28 mouse cellular contexts compared by ENCODE assay signal in genomic region chr2:123324896-123325295, GRCm38 (mm10).
DNase-seq lines count a peak whose midpoint lies in the region; ATAC-seq lines count a peak whose summit lies in the region.
"Had no signal": no experiment of that assay in that cellular context is flagged by ENCODE, and none has a peak within 500 bp of the region (broad histone marks: within the 10 kb centered on the region; RNA-seq: fewer than 3 reads in every experiment).

No protein-coding gene starts in this region.

- 0 out of 2 replicates have a peak, but pooled peaks have one; percentile 6 for ATAC-seq in hindbrain, embryonic 15.5 days (ENCODE audit: low FRiP score, low read depth)
- no peak for ATAC-seq in hindbrain, embryonic 12.5 days (ENCODE audit: low FRiP score)
- peak; percentile 53 for ATAC-seq in neural tube, embryonic 15.5 days (ENCODE audit: low FRiP score)
- ATAC-seq: CD4-positive, CD25-positive, alpha-beta regulatory T cell, adult 4 months; intestine, postnatal 0 days; midbrain, embryonic 16.5 days had no signal

- H3K36me3 ChIP-seq in hindbrain, embryonic 15.5 days: no peaks in the 10 kb centered on the region
- H3K36me3 ChIP-seq in hindbrain, embryonic 12.5 days: no peaks in the 10 kb centered on the region
- no peaks in the 10 kb centered on the region for H3K36me3 ChIP-seq in neural tube, embryonic 15.5 days
- no peaks in the 10 kb centered on the region for H3K36me3 ChIP-seq in limb, embryonic 10.5 days
- H3K36me3 ChIP-seq: embryonic facial prominence, embryonic 12.5 days; limb, embryonic 12.5 days; liver, embryonic 15.5 days had no signal

- H3K9me3 ChIP-seq in hindbrain, embryonic 15.5 days: no peaks in the 10 kb centered on the region
- no peaks in the 10 kb centered on the region for H3K9me3 ChIP-seq in hindbrain, embryonic 12.5 days (replicated peaks)
- H3K9me3 ChIP-seq in neural tube, embryonic 15.5 days (replicated peaks): no peaks in the 10 kb centered on the region
- H3K9me3 ChIP-seq in limb, embryonic 10.5 days (replicated peaks): no peaks in the 10 kb centered on the region
- H3K9me3 ChIP-seq: embryonic facial prominence, embryonic 12.5 days; heart, embryonic 12.5 days; limb, embryonic 12.5 days; liver, embryonic 15.5 days had no signal

- H3K27ac ChIP-seq in hindbrain, embryonic 15.5 days (replicated peaks): no peak overlapping the region
- H3K27ac ChIP-seq in hindbrain, embryonic 12.5 days: no peak overlapping the region
- H3K27ac ChIP-seq in neural tube, embryonic 15.5 days (replicated peaks): no peak overlapping the region; the same call in 1 of the 2 replicates
- H3K27ac ChIP-seq in limb, embryonic 10.5 days: no peak overlapping the region
- H3K27ac ChIP-seq: embryonic facial prominence, embryonic 12.5 days; heart, adult 2 months; limb, embryonic 12.5 days; liver, embryonic 15.5 days; stomach, postnatal 0 days had no signal

- H3K4me2 ChIP-seq in hindbrain, embryonic 15.5 days: no peak overlapping the region
- H3K4me2 ChIP-seq in hindbrain, embryonic 12.5 days (replicated peaks): no peak overlapping the region
- H3K4me2 ChIP-seq in neural tube, embryonic 15.5 days: no peak overlapping the region
- H3K4me2 ChIP-seq: embryonic facial prominence, embryonic 12.5 days; heart, embryonic 12.5 days; limb, embryonic 12.5 days; liver, embryonic 15.5 days; lung, embryonic 14.5 days; midbrain, embryonic 11.5 days had no signal

- no peak overlapping the region for H3K9ac ChIP-seq in hindbrain, embryonic 15.5 days
- H3K9ac ChIP-seq in hindbrain, embryonic 12.5 days: no peak overlapping the region
- no peak overlapping the region for H3K9ac ChIP-seq in neural tube, embryonic 15.5 days (replicated peaks)
- H3K9ac ChIP-seq: embryonic facial prominence, embryonic 12.5 days; heart, embryonic 12.5 days; limb, embryonic 12.5 days; liver, embryonic 15.5 days; lung, embryonic 14.5 days had no signal

- no peak overlapping the region for H3K4me3 ChIP-seq in hindbrain, embryonic 15.5 days
- H3K4me3 ChIP-seq in hindbrain, embryonic 12.5 days: no peak overlapping the region
- H3K4me3 ChIP-seq in neural tube, embryonic 15.5 days (replicated peaks): no peak overlapping the region
- no peak overlapping the region for H3K4me3 ChIP-seq in limb, embryonic 10.5 days
- H3K4me3 ChIP-seq: embryonic facial prominence, embryonic 12.5 days; heart, adult 2 months; heart, embryonic 12.5 days; limb, embryonic 12.5 days; liver, embryonic 15.5 days had no signal

- H3K27me3 ChIP-seq in hindbrain, embryonic 15.5 days: no peaks in the 10 kb centered on the region
- no peaks in the 10 kb centered on the region for H3K27me3 ChIP-seq in hindbrain, embryonic 12.5 days
- no peaks in the 10 kb centered on the region for H3K27me3 ChIP-seq in neural tube, embryonic 15.5 days (replicated peaks)
- no peaks in the 10 kb centered on the region for H3K27me3 ChIP-seq in limb, embryonic 10.5 days (ENCODE audit: low read depth, poor library complexity, severe bottlenecking)
- H3K27me3 ChIP-seq: embryonic facial prominence, embryonic 12.5 days; heart, embryonic 12.5 days; limb, embryonic 12.5 days; liver, embryonic 15.5 days had no signal

- peak; percentile 2 for DNase-seq in ovary, postnatal 14 days (ENCODE audit: low spot score)
- no peak for DNase-seq in ovary, postnatal 36 days (ENCODE audit: low spot score)
- DNase-seq in neural tube, embryonic 10.5 days (ENCODE audit: extremely low spot score, low spot score): peak; percentile 18
- DNase-seq in left cerebral cortex, adult 8-10 months (ENCODE audit: low spot score in 2 of 2): no peak
- DNase-seq in limb, embryonic 10.5 days (ENCODE audit: low spot score): no peak
- DNase-seq: adrenal gland, postnatal 14 days; cerebellum, adult 11 months; cerebellum, adult 9-10 months; heart, adult 2 months; heart, postnatal 4 days; layer of hippocampus, postnatal 36 days; lung, embryonic 14.5 days; right cerebral cortex, adult 18-20 months; spleen, adult 18-20 months; thymus, adult 18-20 months; thymus, postnatal 36 days had no signal

- WGBS in hindbrain, embryonic 15.5 days: 50% methylated on average over 2 of the region's 2 CpGs
- WGBS in hindbrain, embryonic 12.5 days: 76% methylated on average over 2 of the region's 2 CpGs
- WGBS in neural tube, embryonic 15.5 days: 14% methylated on average over 2 of the region's 2 CpGs
- WGBS in limb, embryonic 10.5 days: 78% methylated on average over 2 of the region's 2 CpGs

- H3K4me1 ChIP-seq in hindbrain, embryonic 15.5 days (replicated peaks): 0 out of 2 replicates have a peak, but pooled peaks cover 4% of the 10 kb centered on the region
- H3K4me1 ChIP-seq in hindbrain, embryonic 12.5 days: no peaks in the 10 kb centered on the region; the same call in 1 of the 2 replicates
- H3K4me1 ChIP-seq in neural tube, embryonic 15.5 days: 0 out of 2 replicates have a peak, but pooled peaks cover 8% of the 10 kb centered on the region
- no peaks in the 10 kb centered on the region for H3K4me1 ChIP-seq in limb, embryonic 10.5 days
- H3K4me1 ChIP-seq: embryonic facial prominence, embryonic 12.5 days; limb, embryonic 12.5 days; liver, embryonic 15.5 days had no signal

Comparison
In these comparisons a context has a peak if more than half of its experiments do, and no peak if none do; other contexts are left out.
1. DNase-seq: peak in ovary, postnatal 14 days (single experiment) and neural tube, embryonic 10.5 days (single experiment); none in ovary, postnatal 36 days (single experiment), left cerebral cortex, adult 8-10 months (0 of 2) and limb, embryonic 10.5 days (single experiment).